Mouse (Mus musculus): ENCODE measurements around the gene Nsg1. TPM values are rescaled to one million over a fixed set of nuclear protein-coding genes. Genes with fewer than 3 reads are reported as not detected.

The Nsg1 gene
- polyA plus RNA-seq, 1 experiment = not detected

GRCm38 (mm10) chr5:38119268-38119667 is 40.4 kb downstream of the Nsg1 start:
- TF ChIP-seq TAL1 (IDR thresholded peaks at IDR 0.05; ENCODE audit: low read length) = no peak
- TF ChIP-seq GATA1 (IDR thresholded peaks at IDR 0.05; ENCODE audit: low read length) = no peak
- H3K4me1 ChIP-seq (ENCODE audit: control insufficient read depth) = no peaks in the 10 kb centered on the region
- H3K27me3 ChIP-seq (ENCODE audit: control insufficient read depth) = no peaks in the 10 kb centered on the region
- no peak overlapping the region for H3K4me3 ChIP-seq (replicated peaks)
- peaks cover 33% of the 10 kb centered on the region for H3K36me3 ChIP-seq (ENCODE audit: control insufficient read depth)
- H3K9me3 ChIP-seq (ENCODE audit: control insufficient read depth, low read length) = no peaks in the 10 kb centered on the region

- peaks cover 27% of the 10 kb centered on the region for H3K36me3 ChIP-seq (ENCODE audit: control insufficient read depth)
- no peak overlapping the region for H3K4me3 ChIP-seq (replicated peaks)
- H3K27me3 ChIP-seq (ENCODE audit: control insufficient read depth) = no peaks in the 10 kb centered on the region
- H3K9me3 ChIP-seq (ENCODE audit: control insufficient read depth, low read length) = no peaks in the 10 kb centered on the region
- H3K4me1 ChIP-seq (ENCODE audit: control insufficient read depth) = no peaks in the 10 kb centered on the region
- no peak for TF ChIP-seq GATA1 (IDR thresholded peaks at IDR 0.05; ENCODE audit: low read length)
- no peak for TF ChIP-seq TAL1 (IDR thresholded peaks at IDR 0.05; ENCODE audit: low read length)
Measured at GRCm38 (mm10) chr5:38117056-38117455, 42.7 kb downstream of the Nsg1 start.

GRCm38 (mm10) chr5:38114526-38114925 is 45.2 kb downstream of the Nsg1 start:
- H3K27me3 ChIP-seq (ENCODE audit: control insufficient read depth) = no peaks in the 10 kb centered on the region
- peaks cover 31% of the 10 kb centered on the region for H3K36me3 ChIP-seq (ENCODE audit: control insufficient read depth)
- no peak overlapping the region for H3K4me3 ChIP-seq (replicated peaks)
- TF ChIP-seq GATA1 (IDR thresholded peaks at IDR 0.05; ENCODE audit: low read length) = no peak
- no peak for TF ChIP-seq TAL1 (IDR thresholded peaks at IDR 0.05; ENCODE audit: low read length)
- no peaks in the 10 kb centered on the region for H3K4me1 ChIP-seq (ENCODE audit: control insufficient read depth)
- H3K9me3 ChIP-seq (ENCODE audit: control insufficient read depth, low read length) = no peaks in the 10 kb centered on the region

GRCm38 (mm10) chr5:38106807-38107206 is 52.9 kb downstream of the Nsg1 start:
- Histone ChIP-seq H3K9me3 (ENCODE audit: control insufficient read depth, low read length) (no peaks in the 10 kb centered on the region), H3K27me3 (ENCODE audit: control insufficient read depth) (no peaks in the 10 kb centered on the region), H3K4me3 (replicated peaks) (no peak overlapping the region), H3K36me3 (ENCODE audit: control insufficient read depth) (peaks cover 24% of the 10 kb centered on the region), H3K4me1 (ENCODE audit: control insufficient read depth) (no peaks in the 10 kb centered on the region)
- no peak for TF ChIP-seq TAL1 (IDR thresholded peaks at IDR 0.05; ENCODE audit: low read length)
- TF ChIP-seq GATA1 (IDR thresholded peaks at IDR 0.05; ENCODE audit: low read length) = no peak

- H3K36me3 ChIP-seq (ENCODE audit: control insufficient read depth) = peaks cover 24% of the 10 kb centered on the region
- no peaks in the 10 kb centered on the region for H3K27me3 ChIP-seq (ENCODE audit: control insufficient read depth)
- TF ChIP-seq TAL1 (IDR thresholded peaks at IDR 0.05; ENCODE audit: low read length) (no peak), GATA1 (IDR thresholded peaks at IDR 0.05; ENCODE audit: low read length) (no peak)
- H3K4me3 ChIP-seq (replicated peaks) = no peak overlapping the region
- no peaks in the 10 kb centered on the region for H3K9me3 ChIP-seq (ENCODE audit: control insufficient read depth, low read length)
- no peaks in the 10 kb centered on the region for H3K4me1 ChIP-seq (ENCODE audit: control insufficient read depth)
Measured at GRCm38 (mm10) chr5:38106080-38106697, 53.5 kb downstream of the Nsg1 start.

GRCm38 (mm10) chr5:38102945-38103344 is 56.8 kb downstream of the Nsg1 start:
- no peak for TF ChIP-seq GATA1 (IDR thresholded peaks at IDR 0.05; ENCODE audit: low read length)
- no peak for TF ChIP-seq TAL1 (IDR thresholded peaks at IDR 0.05; ENCODE audit: low read length)
- H3K4me3 ChIP-seq (replicated peaks) = no peak overlapping the region
- no peaks in the 10 kb centered on the region for H3K27me3 ChIP-seq (ENCODE audit: control insufficient read depth)
- H3K4me1 ChIP-seq (ENCODE audit: control insufficient read depth) = no peaks in the 10 kb centered on the region
- peaks cover 15% of the 10 kb centered on the region for H3K36me3 ChIP-seq (ENCODE audit: control insufficient read depth)
- no peaks in the 10 kb centered on the region for H3K9me3 ChIP-seq (ENCODE audit: control insufficient read depth, low read length)

- H3K4me1 ChIP-seq (ENCODE audit: control insufficient read depth) = no peaks in the 10 kb centered on the region
- H3K4me3 ChIP-seq (replicated peaks) = no peak overlapping the region
- no peaks in the 10 kb centered on the region for H3K9me3 ChIP-seq (ENCODE audit: control insufficient read depth, low read length)
- peaks cover 2% of the 10 kb centered on the region; the same call in 1 of the 2 replicates for H3K36me3 ChIP-seq (ENCODE audit: control insufficient read depth)
- no peaks in the 10 kb centered on the region for H3K27me3 ChIP-seq (ENCODE audit: control insufficient read depth)
- TF ChIP-seq GATA1 (IDR thresholded peaks at IDR 0.05; ENCODE audit: low read length) (no peak), TAL1 (IDR thresholded peaks at IDR 0.05; ENCODE audit: low read length) (no peak)
Measured at GRCm38 (mm10) chr5:38099139-38099676, 60.5 kb downstream of the Nsg1 start.

- H3K4me3 ChIP-seq (replicated peaks) = no peak overlapping the region
- no peak for TF ChIP-seq GATA1 (IDR thresholded peaks at IDR 0.05; ENCODE audit: low read length)
- H3K27me3 ChIP-seq (ENCODE audit: control insufficient read depth) = no peaks in the 10 kb centered on the region
- H3K36me3 ChIP-seq (ENCODE audit: control insufficient read depth) = no peaks in the 10 kb centered on the region
- H3K9me3 ChIP-seq (ENCODE audit: control insufficient read depth, low read length) = no peaks in the 10 kb centered on the region
- H3K4me1 ChIP-seq (ENCODE audit: control insufficient read depth) = no peaks in the 10 kb centered on the region
Measured at GRCm38 (mm10) chr5:38097501-38098093, 62.1 kb downstream of the Nsg1 start.

- H3K27me3 ChIP-seq (ENCODE audit: control insufficient read depth) = no peaks in the 10 kb centered on the region
- TF ChIP-seq TAL1 (IDR thresholded peaks at IDR 0.05; ENCODE audit: low read length) (no peak), GATA1 (IDR thresholded peaks at IDR 0.05; ENCODE audit: low read length) (no peak)
- no peaks in the 10 kb centered on the region for H3K36me3 ChIP-seq (ENCODE audit: control insufficient read depth)
Measured at GRCm38 (mm10) chr5:38094331-38094730, 65.4 kb downstream of the Nsg1 start.

More at GRCm38 (mm10) chr5:38094331-38094730, 65.4 kb downstream of the Nsg1 start:
- Histone ChIP-seq H3K4me1 (ENCODE audit: control insufficient read depth) (no peaks in the 10 kb centered on the region), H3K9me3 (ENCODE audit: control insufficient read depth, low read length) (no peaks in the 10 kb centered on the region), H3K4me3 (replicated peaks) (no peak overlapping the region)

All from erythroblast, embryonic 14.5 days (primary cell).